Mouse (Mus musculus): ENCODE measurements around the gene Tmem256. TPM values are rescaled to one million over a fixed set of nuclear protein-coding genes. Genes with fewer than 3 reads are reported as not detected.

Gene Tmem256
- polyA plus RNA-seq, 1 experiment: 97.1 TPM

- no peak for TF ChIP-seq CTCF (IDR thresholded peaks at IDR 0.05; ENCODE audit: low read depth, low read length)
- no peak for TF ChIP-seq POLR2A (IDR thresholded peaks at IDR 0.05; ENCODE audit: insufficient read depth, low read length)
- H3K4me3 ChIP-seq (ENCODE audit: low read depth, low read length): peak overlapping the region; percentile 96
- H3K9ac ChIP-seq (ENCODE audit: low read depth, poor library complexity, severe bottlenecking): peak overlapping the region; percentile 62
- H3K27me3 ChIP-seq (ENCODE audit: control insufficient read depth, insufficient read depth, low read length, poor library complexity, severe bottlenecking): no peaks in the 10 kb centered on the region
- H3K36me3 ChIP-seq (ENCODE audit: control insufficient read depth, insufficient read depth, low read length, poor library complexity, severe bottlenecking): no peaks in the 10 kb centered on the region
- no peak overlapping the region for H3K27ac ChIP-seq (ENCODE audit: insufficient read depth, low read length)
- no peaks in the 10 kb centered on the region for H3K9me3 ChIP-seq (replicated peaks; ENCODE audit: control insufficient read depth, insufficient read depth, low read length, poor library complexity, severe bottlenecking)
- H3K4me1 ChIP-seq (ENCODE audit: control insufficient read depth, insufficient read depth, low read length): no peaks in the 10 kb centered on the region
Observed at GRCm38 (mm10) chr11:69795983-69796435, 42.3 kb upstream of the Tmem256 start.

- Histone ChIP-seq H3K36me3 (ENCODE audit: control insufficient read depth, insufficient read depth, low read length, poor library complexity, severe bottlenecking) (no peaks in the 10 kb centered on the region), H3K9me3 (replicated peaks; ENCODE audit: control insufficient read depth, insufficient read depth, low read length, poor library complexity, severe bottlenecking) (no peaks in the 10 kb centered on the region), H3K27me3 (ENCODE audit: control insufficient read depth, insufficient read depth, low read length, poor library complexity, severe bottlenecking) (peaks cover 12% of the 10 kb centered on the region), H3K9ac (ENCODE audit: low read depth, poor library complexity, severe bottlenecking) (no peak overlapping the region), H3K4me3 (ENCODE audit: low read depth, low read length) (no peak overlapping the region), H3K27ac (ENCODE audit: insufficient read depth, low read length) (no peak overlapping the region), H3K4me1 (ENCODE audit: control insufficient read depth, insufficient read depth, low read length) (no peaks in the 10 kb centered on the region)
- no peak for TF ChIP-seq CTCF (IDR thresholded peaks at IDR 0.05; ENCODE audit: low read depth, low read length)
- TF ChIP-seq POLR2A (IDR thresholded peaks at IDR 0.05; ENCODE audit: insufficient read depth, low read length): no peak
- TF ChIP-seq EP300 (IDR thresholded peaks at IDR 0.05; ENCODE audit: insufficient read depth, low read depth, low read length): no peak
Observed at GRCm38 (mm10) chr11:69797924-69798323, 40.4 kb upstream of the Tmem256 start.

GRCm38 (mm10) chr11:69799394-69800137, 38.7 kb upstream of the Tmem256 start:
- peaks cover 12% of the 10 kb centered on the region for H3K27me3 ChIP-seq (ENCODE audit: control insufficient read depth, insufficient read depth, low read length, poor library complexity, severe bottlenecking)
- no peak overlapping the region for H3K9ac ChIP-seq (ENCODE audit: low read depth, poor library complexity, severe bottlenecking)

GRCm38 (mm10) chr11:69800138-69800391, 38.2 kb upstream of the Tmem256 start:
- no peaks in the 10 kb centered on the region for H3K4me1 ChIP-seq (ENCODE audit: control insufficient read depth, insufficient read depth, low read length)
- no peaks in the 10 kb centered on the region for H3K9me3 ChIP-seq (replicated peaks; ENCODE audit: control insufficient read depth, insufficient read depth, low read length, poor library complexity, severe bottlenecking)
- H3K27ac ChIP-seq (ENCODE audit: insufficient read depth, low read length): no peak overlapping the region
- H3K27me3 ChIP-seq (ENCODE audit: control insufficient read depth, insufficient read depth, low read length, poor library complexity, severe bottlenecking): peaks cover 12% of the 10 kb centered on the region
- no peaks in the 10 kb centered on the region for H3K36me3 ChIP-seq (ENCODE audit: control insufficient read depth, insufficient read depth, low read length, poor library complexity, severe bottlenecking)
- peak overlapping the region; percentile 28 for H3K9ac ChIP-seq (ENCODE audit: low read depth, poor library complexity, severe bottlenecking)
- TF ChIP-seq EP300 (IDR thresholded peaks at IDR 0.05; ENCODE audit: insufficient read depth, low read depth, low read length): no peak
- TF ChIP-seq CTCF (IDR thresholded peaks at IDR 0.05; ENCODE audit: low read depth, low read length): no peak
- no peak for TF ChIP-seq POLR2A (IDR thresholded peaks at IDR 0.05; ENCODE audit: insufficient read depth, low read length)
- H3K4me3 ChIP-seq (ENCODE audit: low read depth, low read length): peak overlapping the region; percentile 76

More at GRCm38 (mm10) chr11:69799394-69800137, 38.7 kb upstream of the Tmem256 start:
- H3K36me3 ChIP-seq (ENCODE audit: control insufficient read depth, insufficient read depth, low read length, poor library complexity, severe bottlenecking): no peaks in the 10 kb centered on the region
- TF ChIP-seq EP300 (IDR thresholded peaks at IDR 0.05; ENCODE audit: insufficient read depth, low read depth, low read length) (0 out of 2 replicates have a peak, but pooled peaks have one; percentile 18), POLR2A (IDR thresholded peaks at IDR 0.05; ENCODE audit: insufficient read depth, low read length) (no peak)
- no peaks in the 10 kb centered on the region for H3K9me3 ChIP-seq (replicated peaks; ENCODE audit: control insufficient read depth, insufficient read depth, low read length, poor library complexity, severe bottlenecking)
- no peaks in the 10 kb centered on the region for H3K4me1 ChIP-seq (ENCODE audit: control insufficient read depth, insufficient read depth, low read length)
- H3K4me3 ChIP-seq (ENCODE audit: low read depth, low read length): peak overlapping the region; percentile 76
- no peak overlapping the region for H3K27ac ChIP-seq (ENCODE audit: insufficient read depth, low read length)

GRCm38 (mm10) chr11:69800392-69801197, 37.7 kb upstream of the Tmem256 start:
- Histone ChIP-seq H3K27me3 (ENCODE audit: control insufficient read depth, insufficient read depth, low read length, poor library complexity, severe bottlenecking) (peaks cover 12% of the 10 kb centered on the region), H3K27ac (ENCODE audit: insufficient read depth, low read length) (no peak overlapping the region), H3K36me3 (ENCODE audit: control insufficient read depth, insufficient read depth, low read length, poor library complexity, severe bottlenecking) (no peaks in the 10 kb centered on the region), H3K4me1 (ENCODE audit: control insufficient read depth, insufficient read depth, low read length) (no peaks in the 10 kb centered on the region), H3K9ac (ENCODE audit: low read depth, poor library complexity, severe bottlenecking) (peak overlapping the region; percentile 28), H3K9me3 (replicated peaks; ENCODE audit: control insufficient read depth, insufficient read depth, low read length, poor library complexity, severe bottlenecking) (no peaks in the 10 kb centered on the region), H3K4me3 (ENCODE audit: low read depth, low read length) (peak overlapping the region; percentile 76)
- TF ChIP-seq CTCF (IDR thresholded peaks at IDR 0.05; ENCODE audit: low read depth, low read length) (no peak), POLR2A (IDR thresholded peaks at IDR 0.05; ENCODE audit: insufficient read depth, low read length) (no peak), EP300 (IDR thresholded peaks at IDR 0.05; ENCODE audit: insufficient read depth, low read depth, low read length) (no peak)
